Mouse (Mus musculus) right cerebral cortex, postnatal 10 days (tissue): Measurements from ENCODE around the gene Vps41.

Experiments
- DNase-seq, 2 experiments: peaks; one replicate each; pipeline ENCODE4 v3.0.0; 2021; ENCODE audit warnings: low spot score in 2 of 2

Gene Vps41

DNA sequence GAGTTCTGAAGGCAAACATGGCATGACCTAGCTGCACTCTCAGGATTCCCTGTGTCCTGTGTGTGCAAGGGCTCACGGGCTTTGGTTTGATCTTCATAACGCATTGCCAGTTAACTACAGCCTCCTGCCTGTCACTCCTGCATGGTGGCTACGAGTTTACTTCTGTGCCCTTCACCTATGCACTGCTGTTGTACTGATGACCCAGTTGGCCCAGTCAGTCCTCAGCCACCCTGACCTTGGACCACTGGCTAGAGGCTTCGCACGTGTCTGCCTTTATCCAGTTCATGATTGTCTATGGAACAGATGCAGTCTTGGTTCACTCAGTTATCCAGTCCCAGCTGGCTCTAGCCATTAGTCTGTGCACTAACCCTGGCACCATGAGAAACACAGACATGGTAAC, 151.7 kb downstream of the Vps41 start:
- DNase-seq: no peak

DNA sequence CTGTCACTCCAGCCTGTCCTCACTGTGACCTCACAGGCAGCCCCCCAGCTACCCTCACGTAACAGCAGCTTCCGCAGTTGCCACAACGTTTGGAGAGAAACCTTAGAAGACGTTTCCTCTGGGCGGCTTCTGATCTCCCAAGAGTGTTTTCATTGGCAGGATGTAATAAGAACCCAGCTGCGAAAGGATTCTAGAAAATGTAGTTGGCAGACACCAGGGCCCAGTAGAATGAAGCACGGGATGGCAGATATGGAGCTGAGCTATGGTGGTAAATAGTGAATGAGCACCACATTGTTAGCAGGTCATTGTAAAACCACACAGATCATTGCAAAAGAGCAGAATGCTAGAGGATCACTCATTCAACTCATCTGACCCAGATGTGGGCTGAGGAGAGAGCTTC, 158.2 kb downstream of the Vps41 start:
- DNase-seq: no peak

DNA sequence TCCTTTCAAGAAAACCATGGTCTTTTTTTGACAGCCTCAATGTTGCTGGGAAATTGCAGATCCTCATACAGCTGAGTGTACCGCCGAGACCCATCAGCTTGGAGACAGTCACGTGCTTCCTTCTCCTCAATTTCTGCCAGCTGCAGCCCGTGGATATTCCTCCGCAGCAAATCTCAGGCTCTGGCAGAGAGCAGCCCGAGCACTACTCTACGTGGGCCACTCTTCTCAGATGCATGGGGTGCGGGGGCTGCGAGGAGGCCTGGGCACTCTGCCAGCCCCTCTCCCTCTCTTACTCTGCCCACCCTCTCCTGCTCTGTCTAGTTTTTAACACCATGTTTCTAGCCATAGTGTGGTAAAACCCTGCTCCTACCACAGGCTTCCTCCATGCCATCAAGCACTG, 175.8 kb downstream of the Vps41 start:
- DNase-seq: peak; percentile 48 to 69

DNA sequence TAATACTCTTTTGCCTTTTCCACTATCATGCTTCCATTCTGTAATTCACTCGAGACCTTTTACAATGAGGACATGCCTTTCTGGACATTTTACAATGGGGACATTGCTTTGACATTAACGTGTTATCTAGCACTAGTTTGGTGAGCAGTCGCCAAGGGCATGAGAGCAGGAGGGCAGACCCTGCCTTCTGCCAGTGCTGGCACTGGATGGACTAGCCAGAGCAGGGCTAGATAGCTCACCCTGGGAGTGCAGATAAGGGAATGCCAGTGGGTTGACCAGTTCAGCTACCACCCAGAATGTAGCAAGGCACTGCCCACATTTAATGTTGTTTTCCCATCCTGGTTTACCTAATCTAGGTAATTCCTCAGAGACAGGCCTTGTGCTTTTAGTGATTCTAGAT, 179.7 kb downstream of the Vps41 start:
- no peak for DNase-seq

DNA sequence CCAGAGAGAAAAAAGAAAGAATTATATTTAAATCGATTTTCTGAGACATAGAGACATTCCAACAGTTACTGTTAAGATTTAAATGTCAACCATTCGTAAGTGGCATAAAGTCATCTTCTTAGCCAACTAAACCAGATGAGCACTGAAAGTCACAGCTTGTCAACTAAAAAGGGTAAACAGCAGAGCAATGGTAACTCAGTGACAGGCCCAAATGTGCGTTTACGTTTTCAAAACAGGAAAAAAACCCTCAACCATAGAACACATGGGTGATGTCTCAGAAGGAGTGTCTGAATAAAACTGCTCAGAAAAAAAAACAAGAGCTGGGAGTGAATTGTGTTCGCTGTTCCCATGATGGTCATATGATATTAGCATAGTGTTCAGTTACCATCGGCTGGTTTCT, 186.5 kb downstream of the Vps41 start:
- no peak for DNase-seq

DNA sequence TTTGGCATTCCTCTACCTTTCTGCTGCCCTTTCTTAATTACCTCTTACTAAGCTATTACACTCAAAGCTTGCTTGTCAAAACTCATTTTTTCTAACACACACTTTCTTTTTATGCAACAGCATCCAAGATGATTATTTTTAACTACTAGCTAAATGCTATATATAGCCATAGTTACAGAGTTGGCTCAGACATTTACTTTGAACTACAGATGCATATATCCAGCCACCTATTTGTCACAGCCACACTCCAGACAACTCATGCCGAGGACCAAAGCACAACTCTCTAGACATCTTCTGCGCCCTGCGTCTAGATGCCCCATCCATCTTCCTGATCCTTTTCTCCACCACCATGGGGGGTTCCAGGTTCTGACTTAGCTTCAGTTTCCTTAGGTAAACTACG, 197.7 kb downstream of the Vps41 start:
- DNase-seq: no peak
